ENCODE assay signal across 13 mouse cellular contexts in genomic region chr4:145105319-145105718, GRCm38 (mm10).
DNase-seq lines count a peak whose midpoint lies in the region; ATAC-seq and TF ChIP-seq lines count a peak whose summit lies in the region.
"Had no signal": no experiment of that assay in that cellular context is flagged by ENCODE, and none has a peak within 500 bp of the region (broad histone marks: within the 10 kb centered on the region; RNA-seq: fewer than 3 reads in every experiment).

No protein-coding gene starts in this region.

- no peak for DNase-seq in intestine, embryonic 14.5 days (ENCODE audit: low spot score)
- no peak for DNase-seq in neural tube, embryonic 10.5 days (ENCODE audit: extremely low spot score, low spot score)
- no peak for DNase-seq in adrenal gland, adult 8-10 months
- DNase-seq in heart, adult 11 months, result no peak
- DNase-seq: kidney, adult 18-20 months; spleen, adult 18-20 months had no signal

- H3K4me3 ChIP-seq in intestine, embryonic 14.5 days (ENCODE audit: low read depth, low read length), result no peak overlapping the region
- no peak overlapping the region for H3K4me3 ChIP-seq in intestine, postnatal 0 days (ENCODE audit: low read depth, low read length)
- H3K4me3 ChIP-seq in neural tube, embryonic 15.5 days (replicated peaks), result no peak overlapping the region
- no peak overlapping the region for H3K4me3 ChIP-seq in hindbrain, embryonic 13.5 days
- H3K4me3 ChIP-seq: neural tube, embryonic 12.5 days had no signal

- no peak overlapping the region for H3K4me2 ChIP-seq in intestine, embryonic 14.5 days (ENCODE audit: low read length)
- H3K4me2 ChIP-seq in intestine, postnatal 0 days (replicated peaks; ENCODE audit: low read depth), result no peak overlapping the region
- no peak overlapping the region for H3K4me2 ChIP-seq in neural tube, embryonic 15.5 days
- no peak overlapping the region for H3K4me2 ChIP-seq in hindbrain, embryonic 13.5 days
- H3K4me2 ChIP-seq: liver, embryonic 11.5 days; neural tube, embryonic 12.5 days had no signal

- peaks cover 68% of the 10 kb centered on the region for H3K36me3 ChIP-seq in intestine, embryonic 14.5 days (ENCODE audit: control insufficient read depth, insufficient read depth, low read length)
- H3K36me3 ChIP-seq in intestine, postnatal 0 days (ENCODE audit: control insufficient read depth, insufficient read depth), result peaks cover 85% of the 10 kb centered on the region
- H3K36me3 ChIP-seq in neural tube, embryonic 15.5 days, result peaks cover 83% of the 10 kb centered on the region
- peaks cover 78% of the 10 kb centered on the region for H3K36me3 ChIP-seq in hindbrain, embryonic 13.5 days

- no peak overlapping the region for H3K9ac ChIP-seq in intestine, embryonic 14.5 days (ENCODE audit: low read length)
- no peak overlapping the region for H3K9ac ChIP-seq in intestine, postnatal 0 days (ENCODE audit: low read depth, low read length)
- no peak overlapping the region for H3K9ac ChIP-seq in neural tube, embryonic 15.5 days (replicated peaks)
- no peak overlapping the region for H3K9ac ChIP-seq in hindbrain, embryonic 13.5 days
- H3K9ac ChIP-seq: neural tube, embryonic 12.5 days had no signal

- no peaks in the 10 kb centered on the region; the same call in 1 of the 2 replicates for H3K4me1 ChIP-seq in intestine, embryonic 14.5 days (replicated peaks; ENCODE audit: control insufficient read depth, insufficient read depth, low read length)
- H3K4me1 ChIP-seq in intestine, postnatal 0 days (replicated peaks; ENCODE audit: control insufficient read depth, insufficient read depth, low read length), result no peaks in the 10 kb centered on the region
- no peaks in the 10 kb centered on the region for H3K4me1 ChIP-seq in neural tube, embryonic 15.5 days
- H3K4me1 ChIP-seq in hindbrain, embryonic 13.5 days (replicated peaks), result 0 out of 2 replicates have a peak, but pooled peaks cover 5% of the 10 kb centered on the region
- H3K4me1 ChIP-seq: neural tube, embryonic 12.5 days had no signal

- TF ChIP-seq CTCF in intestine, postnatal 0 days (IDR thresholded peaks at IDR 0.05; ENCODE audit: low read depth), result no peak

- H3K27ac ChIP-seq in intestine, embryonic 14.5 days (ENCODE audit: low read depth), result 0 out of 2 replicates have a peak overlapping the region, but pooled peaks have one; percentile 3
- no peak overlapping the region for H3K27ac ChIP-seq in intestine, postnatal 0 days (ENCODE audit: low read depth, low read length)
- 0 out of 2 replicates have a peak overlapping the region, but pooled peaks have one; percentile 14 for H3K27ac ChIP-seq in neural tube, embryonic 15.5 days (replicated peaks)
- H3K27ac ChIP-seq in hindbrain, embryonic 13.5 days, result peak overlapping the region; percentile 56; the same call in 1 of the 2 replicates
- H3K27ac ChIP-seq: neural tube, embryonic 12.5 days had no signal

- ATAC-seq in intestine, embryonic 14.5 days (replicated peaks; ENCODE audit: low FRiP score, low TSS enrichment, low read depth), result no peak
- ATAC-seq in intestine, postnatal 0 days, result no peak
- ATAC-seq in neural tube, embryonic 15.5 days (ENCODE audit: low FRiP score), result no peak
- ATAC-seq in hindbrain, embryonic 13.5 days (ENCODE audit: low FRiP score), result no peak
- ATAC-seq: activated CD4-positive, CD25-positive, alpha-beta regulatory T cell, adult 4 months; lung, postnatal 0 days had no signal

- H3K9me3 ChIP-seq in intestine, embryonic 14.5 days (ENCODE audit: control insufficient read depth, low read length), result no peaks in the 10 kb centered on the region
- no peaks in the 10 kb centered on the region for H3K9me3 ChIP-seq in intestine, postnatal 0 days (ENCODE audit: control insufficient read depth)
- no peaks in the 10 kb centered on the region for H3K9me3 ChIP-seq in neural tube, embryonic 15.5 days (replicated peaks)
- no peaks in the 10 kb centered on the region for H3K9me3 ChIP-seq in hindbrain, embryonic 13.5 days
- H3K9me3 ChIP-seq: neural tube, embryonic 12.5 days had no signal

- 69% methylated on average over 6 of the region's 6 CpGs for WGBS in intestine, embryonic 14.5 days
- 80% methylated on average over 6 of the region's 6 CpGs for WGBS in intestine, postnatal 0 days
- WGBS in neural tube, embryonic 15.5 days, result 62% methylated on average over 6 of the region's 6 CpGs
- 40% methylated on average over 6 of the region's 6 CpGs for WGBS in hindbrain, embryonic 13.5 days

- H3K27me3 ChIP-seq in intestine, embryonic 14.5 days (replicated peaks; ENCODE audit: control insufficient read depth, insufficient read depth, low read length), result no peaks in the 10 kb centered on the region
- no peaks in the 10 kb centered on the region for H3K27me3 ChIP-seq in intestine, postnatal 0 days (replicated peaks; ENCODE audit: control insufficient read depth, insufficient read depth, low read length)
- no peaks in the 10 kb centered on the region for H3K27me3 ChIP-seq in neural tube, embryonic 15.5 days (replicated peaks)
- H3K27me3 ChIP-seq in hindbrain, embryonic 13.5 days, result no peaks in the 10 kb centered on the region
- H3K27me3 ChIP-seq: neural tube, embryonic 12.5 days had no signal
